Mouse (Mus musculus) testis, postnatal 10 days (tissue): ENCODE data around the gene Sim2.

ENCODE experiments used
- DNase-seq: peaks from one replicate; pipeline ENCODE4 v3.0.0; 2021; ENCODE audit warnings: low spot score

Sim2 gene

DNA sequence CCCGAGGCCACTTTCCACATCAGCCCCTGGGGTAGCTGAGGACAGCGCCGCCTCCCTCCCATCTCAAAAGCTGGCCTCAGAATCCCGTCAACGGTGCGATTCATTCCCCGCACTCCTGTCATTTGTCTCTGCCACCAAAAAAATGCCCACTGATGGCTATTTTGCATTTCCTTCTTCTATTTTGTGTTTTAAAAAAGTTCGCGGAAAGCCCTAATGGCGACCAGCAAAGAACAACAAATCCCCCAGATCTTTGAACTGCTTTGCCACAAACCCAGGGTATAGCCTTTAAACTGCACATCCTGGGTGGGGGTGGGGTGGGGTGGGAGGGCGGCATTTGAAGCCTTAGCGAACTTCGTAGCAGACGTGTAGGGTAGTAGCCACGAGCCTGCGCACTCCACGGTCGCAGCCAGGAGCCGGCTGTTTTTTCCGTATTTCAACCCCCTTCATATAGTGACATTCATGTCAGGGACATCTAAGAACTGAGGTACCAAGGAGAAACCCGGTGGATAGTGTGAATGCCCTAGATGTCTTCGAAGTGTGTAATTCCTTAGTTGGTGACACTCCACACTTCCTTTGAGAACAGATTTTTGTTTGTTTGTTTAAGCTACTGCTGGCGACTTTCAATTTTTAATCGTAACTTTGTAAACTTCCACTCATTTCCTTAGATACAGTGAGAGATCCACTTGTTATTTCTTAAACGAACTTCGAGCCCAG is 10.5 kb downstream of the Sim2 start:
- no peak for DNase-seq

GRCm38 (mm10) chr16:94096479-94096878 is 11.7 kb downstream of the Sim2 start:
- DNase-seq = no peak

DNA sequence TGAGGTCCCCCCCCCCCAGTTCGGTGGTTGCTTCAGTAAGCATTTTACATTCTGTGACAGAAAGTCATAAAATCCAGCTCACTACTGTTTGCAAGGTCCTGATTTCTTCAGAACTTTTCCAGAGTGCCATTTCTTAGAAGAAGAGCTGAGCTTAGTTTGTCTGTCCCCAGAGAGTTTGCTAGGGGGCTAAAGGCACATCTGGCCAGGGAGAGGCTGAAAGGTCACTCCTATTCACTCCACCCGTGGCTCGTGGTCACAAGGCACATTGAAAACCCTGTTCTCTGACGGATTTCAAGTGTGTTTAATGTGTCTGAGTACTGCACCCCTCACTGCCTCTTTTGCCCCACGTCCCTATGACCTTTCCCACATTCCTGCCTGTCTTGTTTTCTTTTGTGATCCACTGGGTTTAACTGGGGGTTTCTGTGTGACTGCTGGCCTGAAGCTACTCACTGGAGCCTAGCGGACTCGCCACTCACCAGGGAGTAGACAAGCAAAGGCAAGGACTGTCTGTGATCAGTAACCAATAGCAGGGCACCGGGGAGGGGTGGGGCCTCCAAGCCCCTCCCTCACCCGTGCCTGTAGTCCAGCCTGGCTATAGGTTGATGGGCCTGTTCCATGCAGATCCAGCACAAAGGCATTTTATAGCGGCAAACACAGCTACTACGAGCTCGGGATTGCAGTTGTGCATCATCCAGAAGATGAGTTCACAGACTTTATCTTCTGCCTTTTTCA is 13.2 kb downstream of the Sim2 start:
- DNase-seq = no peak

GRCm38 (mm10) chr16:94113160-94113559 is 28.4 kb downstream of the Sim2 start:
- no peak for DNase-seq

DNA sequence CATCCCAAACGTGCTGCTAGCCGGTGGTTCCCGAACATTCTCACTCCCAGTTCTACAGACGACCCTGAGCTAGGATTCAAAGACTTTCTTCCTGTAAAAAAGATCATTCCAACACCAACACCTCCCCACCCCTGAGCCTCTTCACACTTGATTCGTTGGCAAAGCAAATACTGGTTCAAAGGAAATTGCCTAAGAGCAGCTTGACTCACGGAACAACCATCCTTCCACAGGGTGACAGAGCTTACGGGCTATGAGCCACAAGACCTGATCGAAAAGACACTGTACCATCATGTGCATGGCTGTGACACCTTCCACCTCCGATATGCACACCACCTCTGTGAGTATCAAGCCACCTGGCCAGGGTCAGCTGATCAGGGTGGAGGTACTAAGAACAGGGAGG is 30.0 kb downstream of the Sim2 start:
- DNase-seq = no peak

DNA sequence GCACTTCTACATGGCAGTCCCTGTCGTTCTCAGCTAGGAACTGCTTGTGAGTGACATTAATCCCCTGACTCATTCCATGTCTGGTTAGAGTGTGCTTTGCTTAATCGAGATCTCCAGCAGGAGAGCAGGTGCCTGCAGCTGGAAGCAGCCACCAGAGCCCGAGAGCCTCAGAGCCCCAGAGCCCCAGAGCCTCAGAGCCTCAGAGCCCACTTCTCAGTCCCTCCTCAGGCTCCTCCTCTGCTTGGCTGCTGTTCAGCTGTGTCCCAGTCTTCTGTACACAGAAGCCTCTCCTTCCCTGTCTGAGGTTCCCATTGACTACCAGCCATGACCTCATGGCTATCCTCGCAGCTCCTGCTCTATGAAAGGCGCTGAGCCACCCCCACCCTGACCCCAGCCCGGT is 32.6 kb downstream of the Sim2 start:
- no peak for DNase-seq

DNA sequence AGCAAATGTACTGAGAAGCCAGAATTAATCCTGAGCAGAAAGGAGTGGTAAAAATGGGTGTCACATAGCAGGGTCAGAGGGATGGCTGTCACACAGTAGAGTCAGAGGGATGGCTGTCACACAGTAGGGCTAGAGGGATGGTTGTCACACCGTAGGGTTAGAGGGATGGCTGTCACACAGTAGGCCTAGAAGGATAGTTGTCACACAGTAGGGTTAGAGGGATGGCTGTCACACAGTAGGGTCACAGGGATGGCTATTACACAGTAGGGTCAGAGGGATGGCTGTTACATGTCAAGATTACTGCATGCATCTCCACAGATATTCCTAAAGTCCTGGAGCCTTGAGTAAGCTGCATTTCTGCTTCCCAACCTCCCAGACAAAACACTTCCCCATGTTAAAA is 33.7 kb downstream of the Sim2 start:
- DNase-seq = no peak

DNA sequence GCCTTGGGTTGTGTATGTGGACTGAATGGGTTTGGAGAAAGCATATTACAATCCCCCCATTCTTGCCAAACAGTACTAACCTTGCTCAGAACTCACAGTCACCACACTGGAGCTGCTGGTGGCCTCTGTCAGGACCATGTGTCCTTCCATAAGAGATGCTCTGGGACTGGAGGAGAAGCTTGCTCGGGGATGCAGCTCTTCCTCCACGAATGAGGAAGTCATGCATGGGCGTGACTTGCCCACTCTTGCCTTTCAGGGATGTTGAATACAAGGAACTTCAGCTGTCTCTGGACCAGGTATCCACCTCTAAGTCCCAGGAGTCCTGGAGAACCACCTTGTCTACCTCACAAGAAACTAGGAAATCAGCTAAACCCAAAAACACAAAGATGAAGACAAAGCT is 37.6 kb downstream of the Sim2 start:
- DNase-seq = no peak

- DNase-seq = peak; percentile 51
Observed at GRCm38 (mm10) chr16:94123247-94123646, 38.5 kb downstream of the Sim2 start.

DNA sequence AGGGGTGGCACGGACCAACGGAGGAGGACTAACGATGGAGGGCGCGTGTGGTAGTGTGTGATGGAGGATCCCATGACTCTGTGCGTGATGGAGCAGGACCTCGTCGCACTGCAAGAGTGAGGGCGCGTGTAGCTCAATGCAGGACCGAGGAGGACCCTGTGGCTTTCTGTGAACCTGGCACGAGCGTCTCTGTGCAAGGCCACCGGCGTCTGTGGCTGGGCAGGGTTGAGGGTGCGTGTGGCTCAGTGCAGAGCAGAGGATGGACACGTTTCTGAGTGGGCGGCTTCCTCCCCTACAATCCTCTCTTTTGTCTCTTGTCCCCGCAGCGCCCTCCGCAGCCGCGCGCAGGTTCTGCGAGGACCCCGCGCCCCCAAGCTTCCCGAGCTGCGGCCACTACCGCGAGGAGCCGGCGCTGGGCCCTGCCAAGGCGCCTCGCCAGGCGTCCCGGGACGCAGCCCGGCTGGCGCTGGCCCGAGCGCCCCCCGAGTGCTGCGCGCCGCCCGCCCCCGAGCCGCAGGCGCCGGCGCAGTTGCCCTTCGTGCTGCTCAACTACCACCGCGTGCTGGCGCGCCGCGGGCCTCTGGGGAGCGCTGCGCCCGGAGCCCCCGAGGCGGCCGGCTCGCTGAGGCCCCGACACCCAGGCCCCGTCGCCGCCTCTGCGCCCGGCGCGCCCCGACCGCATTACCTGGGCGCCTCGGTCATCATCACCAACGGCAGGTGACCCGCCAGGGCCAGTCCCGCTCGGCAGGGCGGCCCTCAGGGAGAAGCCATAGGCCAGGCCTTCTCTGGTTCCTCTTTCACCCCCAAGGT is 40.6 kb downstream of the Sim2 start:
- no peak for DNase-seq

- DNase-seq = no peak
Observed at GRCm38 (mm10) chr16:94126200-94126599, 41.5 kb downstream of the Sim2 start.

- no peak for DNase-seq
Observed at GRCm38 (mm10) chr16:94128236-94128835, 43.6 kb downstream of the Sim2 start.

DNA sequence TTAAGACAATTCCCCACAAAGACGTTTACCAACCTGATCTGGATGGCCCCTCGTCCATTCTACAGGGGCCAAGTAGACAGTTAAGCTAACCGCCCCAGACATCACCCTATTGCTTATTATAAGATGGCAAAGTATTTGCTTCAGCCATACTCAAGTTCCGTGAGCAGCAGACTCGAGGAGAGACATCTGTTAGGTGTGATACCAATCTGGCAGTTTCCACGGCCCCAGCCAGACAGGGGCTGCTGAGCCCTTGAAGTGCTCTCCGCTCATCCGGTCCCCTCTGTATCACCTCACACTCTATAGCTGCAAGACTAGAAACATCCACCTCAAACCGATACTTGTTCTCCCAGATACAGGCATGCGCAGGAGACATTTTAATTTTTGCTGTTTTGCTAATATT is 49.5 kb downstream of the Sim2 start:
- DNase-seq = no peak

- DNase-seq = no peak
Observed at GRCm38 (mm10) chr16:94140746-94141145, 56.0 kb downstream of the Sim2 start.

- no peak for DNase-seq
Observed at GRCm38 (mm10) chr16:94143325-94143724, 58.6 kb downstream of the Sim2 start.

- DNase-seq = no peak
Observed at GRCm38 (mm10) chr16:94148139-94148538, 63.4 kb downstream of the Sim2 start.

- no peak for DNase-seq
Observed at GRCm38 (mm10) chr16:94150125-94151103, 65.7 kb downstream of the Sim2 start.

GRCm38 (mm10) chr16:94155041-94155653 is 70.4 kb downstream of the Sim2 start:
- DNase-seq = no peak

DNA sequence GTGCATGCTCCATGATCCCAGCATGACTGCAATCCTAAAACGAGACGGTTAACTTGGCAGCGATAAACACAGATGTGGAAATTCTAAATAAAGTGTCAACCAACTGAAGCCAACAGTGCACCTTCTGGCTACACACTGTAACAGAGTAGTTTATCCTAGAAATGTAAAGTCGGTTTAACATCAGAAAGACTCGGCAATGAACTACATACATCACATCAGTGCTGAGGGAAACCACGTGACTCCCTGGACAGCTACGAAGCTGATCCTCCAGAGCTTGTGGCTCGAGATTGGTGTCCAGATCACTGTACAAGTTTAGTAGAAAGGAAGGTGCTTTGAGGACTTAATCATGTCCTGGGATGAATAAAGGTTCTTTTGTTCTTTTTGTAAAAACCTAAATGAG is 73.1 kb downstream of the Sim2 start:
- no peak for DNase-seq

DNA sequence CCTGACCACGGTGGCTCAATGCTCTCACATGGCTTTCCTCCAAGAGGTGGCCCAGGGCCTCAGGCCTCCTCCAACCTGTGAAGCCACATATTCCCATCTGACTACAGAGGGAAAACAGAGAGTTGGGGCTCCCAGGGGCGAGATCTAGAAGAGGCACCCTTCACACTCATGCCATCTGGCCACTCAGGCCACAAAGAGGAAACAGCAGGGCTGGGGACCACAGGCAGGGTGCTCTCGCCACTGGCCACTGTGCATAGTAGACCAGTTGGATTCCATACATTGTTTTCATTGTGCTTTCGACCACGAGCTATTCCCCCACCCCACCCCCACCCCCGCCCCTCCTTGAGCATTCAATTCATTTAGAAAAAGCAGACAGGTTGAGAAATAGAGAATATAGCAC is 77.3 kb downstream of the Sim2 start:
- DNase-seq = no peak

GRCm38 (mm10) chr16:94163051-94163450 is 78.3 kb downstream of the Sim2 start:
- no peak for DNase-seq
